9 mouse cellular contexts compared by ENCODE assay signal in genomic region chr11:94127966-94128365, GRCm38 (mm10).
DNase-seq lines count a peak whose midpoint lies in the region; ATAC-seq and TF ChIP-seq lines count a peak whose summit lies in the region.
"Had no signal": no experiment of that assay in that cellular context is flagged by ENCODE, and none has a peak within 500 bp of the region (broad histone marks: within the 10 kb centered on the region; RNA-seq: fewer than 3 reads in every experiment).

No protein-coding gene starts in this region.

- peak; percentile 76 for TF ChIP-seq CTCF in ES-Bruce4 (IDR thresholded peaks at IDR 0.05; ENCODE audit: low read depth, low read length)
- TF ChIP-seq CTCF in bone marrow macrophage, adult 2 months (IDR thresholded peaks at IDR 0.05; ENCODE audit: low read depth, low read length) = peak; percentile 56
- peak; percentile 77; the same call in 1 of the 2 replicates for TF ChIP-seq CTCF in embryonic fibroblast, embryonic 13.5 days (IDR thresholded peaks at IDR 0.05; ENCODE audit: borderline replicate concordance, insufficient read depth, low read length)

- H3K4me3 ChIP-seq in ES-Bruce4 (ENCODE audit: low read depth, low read length) = no peak overlapping the region
- no peak overlapping the region for H3K4me3 ChIP-seq in bone marrow macrophage, adult 2 months (ENCODE audit: insufficient read depth, low read length)
- no peak overlapping the region for H3K4me3 ChIP-seq in embryonic fibroblast, embryonic 13.5 days (ENCODE audit: insufficient read depth, low read length)
- H3K4me3 ChIP-seq in neural tube, embryonic 15.5 days (replicated peaks) = no peak overlapping the region
- H3K4me3 ChIP-seq: limb, embryonic 12.5 days had no signal

- no peaks in the 10 kb centered on the region for H3K9me3 ChIP-seq in ES-Bruce4 (replicated peaks; ENCODE audit: control insufficient read depth, insufficient read depth, low read length, poor library complexity, severe bottlenecking)
- no peaks in the 10 kb centered on the region for H3K9me3 ChIP-seq in neural tube, embryonic 15.5 days (replicated peaks)
- H3K9me3 ChIP-seq: limb, embryonic 12.5 days had no signal

- no peaks in the 10 kb centered on the region for H3K27me3 ChIP-seq in ES-Bruce4 (ENCODE audit: control insufficient read depth, insufficient read depth, low read length, poor library complexity, severe bottlenecking)
- no peaks in the 10 kb centered on the region for H3K27me3 ChIP-seq in neural tube, embryonic 15.5 days (replicated peaks)
- H3K27me3 ChIP-seq: limb, embryonic 12.5 days had no signal

- peaks cover 3% of the 10 kb centered on the region for H3K4me1 ChIP-seq in ES-Bruce4 (ENCODE audit: control insufficient read depth, insufficient read depth, low read length)
- H3K4me1 ChIP-seq in bone marrow macrophage, adult 2 months (ENCODE audit: control insufficient read depth, insufficient read depth, low read length) = peaks cover 9% of the 10 kb centered on the region
- no peaks in the 10 kb centered on the region for H3K4me1 ChIP-seq in embryonic fibroblast, embryonic 13.5 days (ENCODE audit: control insufficient read depth, insufficient read depth, low read length)
- H3K4me1 ChIP-seq in neural tube, embryonic 15.5 days = peaks cover 7% of the 10 kb centered on the region

- no peak overlapping the region for H3K4me2 ChIP-seq in neural tube, embryonic 15.5 days
- H3K4me2 ChIP-seq: limb, embryonic 12.5 days had no signal

- peak; percentile 87 to 92 for DNase-seq in heart, postnatal 10 days
- peak; percentile 84 to 88 for DNase-seq in kidney, postnatal 25 days
- DNase-seq in lung, adult 18-20 months = peak; percentile 74 to 84
- peak; percentile 82 for DNase-seq in thymus, postnatal 14 days

- ATAC-seq in neural tube, embryonic 15.5 days (ENCODE audit: low FRiP score) = peak; percentile 58; the same call in 1 of the 2 replicates

- no peak overlapping the region for H3K9ac ChIP-seq in ES-Bruce4 (ENCODE audit: low read depth, poor library complexity, severe bottlenecking)
- no peak overlapping the region for H3K9ac ChIP-seq in neural tube, embryonic 15.5 days (replicated peaks)
- H3K9ac ChIP-seq: limb, embryonic 12.5 days had no signal

- TF ChIP-seq EP300 in ES-Bruce4 (IDR thresholded peaks at IDR 0.05; ENCODE audit: insufficient read depth, low read depth, low read length) = no peak

- TF ChIP-seq POLR2A in ES-Bruce4 (IDR thresholded peaks at IDR 0.05; ENCODE audit: insufficient read depth, low read length) = no peak
- TF ChIP-seq POLR2A in bone marrow macrophage, adult 2 months (IDR thresholded peaks at IDR 0.05; ENCODE audit: borderline replicate concordance, low read depth, low read length) = no peak
- no peak for TF ChIP-seq POLR2A in embryonic fibroblast, embryonic 13.5 days (IDR thresholded peaks at IDR 0.05; ENCODE audit: low read depth, low read length)

- H3K36me3 ChIP-seq in ES-Bruce4 (ENCODE audit: control insufficient read depth, insufficient read depth, low read length, poor library complexity, severe bottlenecking) = no peaks in the 10 kb centered on the region
- peaks cover 17% of the 10 kb centered on the region for H3K36me3 ChIP-seq in neural tube, embryonic 15.5 days

- H3K27ac ChIP-seq in ES-Bruce4 (ENCODE audit: insufficient read depth, low read length) = peak overlapping the region; percentile 67; the same call in 1 of the 2 replicates
- no peak overlapping the region for H3K27ac ChIP-seq in bone marrow macrophage, adult 2 months (ENCODE audit: insufficient read depth, low read depth, low read length)
- no peak overlapping the region for H3K27ac ChIP-seq in embryonic fibroblast, embryonic 13.5 days (ENCODE audit: insufficient read depth, low read length)
- no peak overlapping the region for H3K27ac ChIP-seq in neural tube, embryonic 15.5 days (replicated peaks)
- H3K27ac ChIP-seq: limb, embryonic 12.5 days had no signal

- intact Hi-C loops in heart, postnatal 10 days (cut with DNase I) = loop anchor here (1.0 to 10.0 kb wide), 2 partner anchors 149 to 277 kb away; no protein-coding TSS in a partner anchor

- WGBS in neural tube, embryonic 15.5 days = 39% methylated on average over 5 of the region's 5 CpGs
